Mouse (Mus musculus) thymus, postnatal 36 days (tissue): ENCODE data around the gene Slc16a1.

Experiments
- DNase-seq, 2 experiments: peaks; one replicate each; pipeline ENCODE4 v3.0.0; 2022; ENCODE audit warnings: mixed read lengths in 2 of 2

The Slc16a1 gene

GRCm38 (mm10) chr3:104639749-104640368 lies 1.4 kb downstream of the Slc16a1 start:
- DNase-seq, result no peak

- no peak for DNase-seq
Observed at GRCm38 (mm10) chr3:104640855-104641254, 2.4 kb downstream of the Slc16a1 start.

GRCm38 (mm10) chr3:104641313-104641712 lies 2.8 kb downstream of the Slc16a1 start:
- no peak for DNase-seq

GRCm38 (mm10) chr3:104643113-104643512 lies 4.6 kb downstream of the Slc16a1 start:
- no peak for DNase-seq

- DNase-seq, result peak; percentile 53 to 65
Observed at GRCm38 (mm10) chr3:104643810-104644270, 5.4 kb downstream of the Slc16a1 start.

- no peak for DNase-seq
Observed at GRCm38 (mm10) chr3:104644371-104644770, 5.9 kb downstream of the Slc16a1 start.

- no peak for DNase-seq
Observed at GRCm38 (mm10) chr3:104654219-104654618, 15.8 kb downstream of the Slc16a1 start.

GRCm38 (mm10) chr3:104654921-104655320 lies 16.5 kb downstream of the Slc16a1 start:
- DNase-seq, result no peak

GRCm38 (mm10) chr3:104658706-104659105 lies 20.2 kb downstream of the Slc16a1 start:
- no peak for DNase-seq

- no peak for DNase-seq
Observed at GRCm38 (mm10) chr3:104659758-104660157, 21.3 kb downstream of the Slc16a1 start.

GRCm38 (mm10) chr3:104660522-104660921 lies 22.1 kb downstream of the Slc16a1 start:
- DNase-seq, result no peak

- DNase-seq, result no peak
Observed at GRCm38 (mm10) chr3:104662007-104662406, 23.5 kb downstream of the Slc16a1 start.

GRCm38 (mm10) chr3:104662926-104663325 lies 24.5 kb downstream of the Slc16a1 start:
- no peak for DNase-seq

GRCm38 (mm10) chr3:104666950-104667349 lies 28.5 kb downstream of the Slc16a1 start:
- no peak for DNase-seq

GRCm38 (mm10) chr3:104667451-104667850 lies 29.0 kb downstream of the Slc16a1 start:
- DNase-seq, result no peak

- no peak for DNase-seq
Observed at GRCm38 (mm10) chr3:104668989-104669388, 30.5 kb downstream of the Slc16a1 start.

- no peak for DNase-seq
Observed at GRCm38 (mm10) chr3:104669856-104670182, 31.4 kb downstream of the Slc16a1 start.

- peak; percentile 30 to 36 for DNase-seq
Observed at GRCm38 (mm10) chr3:104670183-104671020, 31.9 kb downstream of the Slc16a1 start.

- DNase-seq, result peak; percentile 41 to 64
Observed at GRCm38 (mm10) chr3:104671543-104671942, 33.1 kb downstream of the Slc16a1 start.

GRCm38 (mm10) chr3:104672041-104672440 lies 33.6 kb downstream of the Slc16a1 start:
- no peak for DNase-seq

GRCm38 (mm10) chr3:104673642-104674328 lies 35.3 kb downstream of the Slc16a1 start:
- DNase-seq, result no peak

- DNase-seq, result no peak
Observed at GRCm38 (mm10) chr3:104674329-104675220, 36.1 kb downstream of the Slc16a1 start.
